Mouse (Mus musculus) lung, postnatal 25 days (tissue): ENCODE results near the gene Thsd7b.

ENCODE experiments used
- DNase-seq: peaks from one replicate; pipeline ENCODE4 v3.0.0; 2022; ENCODE audit warnings: low spot score

The Thsd7b gene

DNA sequence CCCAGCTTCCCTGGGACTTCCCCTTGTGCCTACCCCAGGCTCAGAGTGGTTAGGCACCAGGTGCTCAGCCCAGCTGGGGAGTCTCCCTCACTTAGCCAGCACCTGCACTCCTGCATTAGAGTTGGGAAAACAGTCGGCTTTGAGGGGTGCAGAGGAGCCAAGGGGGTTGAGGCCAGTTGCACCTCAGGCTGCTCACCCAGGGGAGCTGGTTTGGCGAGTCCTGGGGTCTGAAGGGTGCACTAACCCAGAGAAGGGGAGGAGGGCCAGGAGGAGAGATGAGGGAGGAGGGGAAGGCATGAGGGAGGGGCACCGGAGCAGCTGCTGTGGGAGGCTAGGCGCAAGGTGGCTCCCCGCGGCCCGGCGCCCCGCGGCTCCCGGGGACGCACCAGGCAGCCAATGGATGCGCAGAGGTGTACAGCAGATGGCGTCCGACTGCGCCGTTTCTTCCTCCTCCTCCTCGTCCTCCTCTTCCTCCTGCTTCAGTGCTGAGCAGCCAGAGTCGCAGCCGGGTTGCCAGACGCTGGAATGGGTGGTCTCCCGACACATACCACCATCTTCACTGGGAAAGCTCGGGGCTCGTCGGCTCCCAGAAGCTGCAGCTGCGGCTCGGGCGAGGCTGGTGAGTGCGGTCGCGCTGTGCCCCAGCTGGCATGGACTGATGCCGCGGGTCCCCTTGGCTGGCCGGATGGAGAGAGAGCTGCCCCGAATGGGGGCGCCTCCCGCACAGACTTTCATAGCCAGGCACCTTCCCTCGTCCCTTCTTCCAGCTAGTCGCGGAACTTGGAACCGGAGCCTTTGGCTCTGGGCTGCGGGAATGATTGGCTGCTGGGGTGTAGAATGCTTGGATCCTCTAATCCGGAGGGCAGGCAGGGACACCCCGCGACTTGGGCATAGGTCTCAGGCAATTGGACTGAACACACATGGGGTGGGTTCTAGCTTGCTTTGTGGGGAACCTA is at the start of gene Thsd7b:
TSS of gene Thsd7b (plus strand) at position 321 of the 956 bp plus-strand sequence.
- DNase-seq: no peak

DNA sequence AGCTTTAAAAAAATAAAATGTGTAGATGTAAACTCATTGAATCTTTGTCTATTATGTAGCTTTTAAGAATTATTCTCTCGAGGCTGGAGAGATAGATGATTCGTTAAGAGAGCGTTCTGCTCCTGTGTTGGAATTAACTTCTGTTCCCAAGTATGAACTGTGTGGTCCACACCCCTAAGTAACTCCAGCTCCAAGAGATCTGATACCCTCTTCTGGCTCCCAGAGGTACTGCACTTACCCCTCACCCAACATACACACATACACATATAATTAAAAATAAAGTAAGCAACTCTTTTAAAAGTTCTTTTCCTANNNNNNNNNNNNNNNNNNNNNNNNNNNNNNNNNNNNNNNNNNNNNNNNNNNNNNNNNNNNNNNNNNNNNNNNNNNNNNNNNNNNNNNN is 28.8 kb upstream of the Thsd7b start:
- no peak for DNase-seq

DNA sequence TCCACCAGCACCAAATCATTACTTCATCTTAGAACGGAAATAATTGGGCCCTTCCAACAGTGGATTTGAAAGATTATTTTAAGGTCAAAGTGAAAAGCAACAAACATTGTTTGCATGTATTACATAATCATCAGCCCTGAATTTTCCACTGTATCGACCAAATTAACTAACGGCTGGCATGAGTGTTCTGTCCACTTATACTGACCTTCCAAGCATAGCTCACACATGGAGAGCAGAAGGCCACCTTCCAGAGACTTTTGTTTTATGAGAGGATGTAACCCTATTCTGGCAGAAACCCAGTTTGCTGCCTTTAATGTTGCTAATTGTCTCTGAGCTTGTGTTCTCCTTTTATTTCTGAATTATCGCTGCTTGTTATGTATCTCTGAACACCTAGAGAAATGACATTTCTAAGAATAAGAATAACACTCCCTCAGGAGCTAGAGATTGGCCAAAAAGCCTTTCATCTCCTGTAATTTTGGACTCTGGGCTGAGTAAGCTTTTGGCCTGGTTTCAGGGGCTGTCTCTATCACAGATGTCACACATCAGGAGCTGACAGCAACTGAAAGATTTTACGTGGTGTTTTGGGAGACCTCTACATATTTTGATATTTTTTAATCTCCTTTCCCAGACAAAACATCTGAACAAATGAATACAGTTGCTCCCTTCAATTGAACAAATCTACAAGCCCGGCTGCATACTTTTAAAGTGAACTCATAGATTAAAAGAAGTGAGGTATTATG is 22.2 kb upstream of the Thsd7b start:
- DNase-seq: peak; percentile 49

DNA sequence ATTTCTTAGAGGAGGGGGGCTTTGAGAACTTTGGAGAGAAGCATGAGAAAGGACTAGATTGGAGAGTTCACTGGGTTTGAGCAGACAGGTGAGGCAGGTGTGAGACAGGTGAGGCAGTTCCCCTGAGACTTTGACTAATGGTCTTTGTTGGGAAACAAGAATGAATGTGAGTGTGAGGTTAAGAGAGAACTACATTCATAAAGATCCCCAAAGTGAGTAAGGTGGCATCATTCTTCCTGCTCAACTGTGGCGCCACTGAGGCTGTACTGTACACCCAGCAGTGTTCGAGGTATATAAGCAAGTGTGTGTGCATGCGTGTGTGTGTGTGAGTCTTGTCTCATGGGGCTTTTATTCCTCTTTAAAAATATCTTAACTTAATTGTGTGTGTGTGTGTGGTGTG is 6.4 kb upstream of the Thsd7b start:
- DNase-seq: no peak

DNA sequence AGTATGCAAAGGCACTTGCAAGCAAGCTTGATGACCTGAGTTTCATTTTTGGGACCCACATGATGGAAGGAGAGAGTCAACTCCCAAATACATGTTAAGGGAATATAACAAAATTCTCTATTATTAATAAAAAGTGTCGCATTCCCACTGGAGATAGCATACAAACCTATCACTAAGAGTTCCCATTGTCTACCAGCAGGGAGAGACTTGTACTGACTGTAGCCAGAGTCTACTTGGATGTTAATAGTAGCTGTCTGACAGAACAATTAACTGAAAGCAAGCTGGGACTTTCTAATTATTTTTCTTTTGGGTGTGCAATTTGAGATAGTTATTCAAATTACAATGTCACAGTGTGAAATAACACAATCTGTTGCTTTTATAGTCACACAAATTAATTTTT is 31.1 kb downstream of the Thsd7b start:
- no peak for DNase-seq

DNA sequence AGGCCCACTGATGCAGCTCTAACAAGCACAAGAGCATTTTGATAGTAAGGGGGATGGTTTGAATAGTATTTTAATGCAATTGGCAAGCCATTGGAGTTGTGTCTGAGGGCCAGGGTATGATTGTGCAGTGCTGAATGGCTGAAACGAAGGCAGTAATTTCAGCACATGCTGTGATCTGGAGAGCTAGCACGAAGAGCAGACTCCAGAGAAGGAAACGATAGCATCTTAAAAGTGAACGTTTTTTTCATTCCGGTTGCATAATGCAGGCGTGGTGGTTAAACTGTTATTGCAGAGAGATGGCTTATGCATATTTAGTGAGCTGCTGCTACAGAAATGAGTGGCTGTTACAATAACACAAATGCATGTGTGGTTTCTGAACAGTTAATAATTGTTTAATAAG is 51.3 kb downstream of the Thsd7b start:
- no peak for DNase-seq

DNA sequence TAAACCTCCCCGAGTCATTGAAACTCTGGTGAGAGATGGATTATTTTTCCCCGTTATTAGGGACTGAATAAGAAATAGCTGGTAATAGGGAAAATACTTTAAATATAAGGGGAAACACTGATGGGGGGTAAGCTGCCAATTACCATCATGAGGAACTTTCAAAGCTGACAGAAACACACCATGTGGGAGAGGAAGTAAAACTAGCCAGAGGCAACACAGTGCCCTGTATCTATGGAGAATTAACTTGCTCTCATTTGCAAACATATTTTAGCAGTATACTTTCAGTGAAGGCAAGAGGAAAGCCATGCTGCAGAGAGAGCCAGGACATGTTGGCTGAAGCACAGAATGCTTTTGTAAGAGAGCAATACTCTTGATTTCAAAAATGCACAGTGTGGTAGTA is 51.7 kb downstream of the Thsd7b start:
- no peak for DNase-seq

DNA sequence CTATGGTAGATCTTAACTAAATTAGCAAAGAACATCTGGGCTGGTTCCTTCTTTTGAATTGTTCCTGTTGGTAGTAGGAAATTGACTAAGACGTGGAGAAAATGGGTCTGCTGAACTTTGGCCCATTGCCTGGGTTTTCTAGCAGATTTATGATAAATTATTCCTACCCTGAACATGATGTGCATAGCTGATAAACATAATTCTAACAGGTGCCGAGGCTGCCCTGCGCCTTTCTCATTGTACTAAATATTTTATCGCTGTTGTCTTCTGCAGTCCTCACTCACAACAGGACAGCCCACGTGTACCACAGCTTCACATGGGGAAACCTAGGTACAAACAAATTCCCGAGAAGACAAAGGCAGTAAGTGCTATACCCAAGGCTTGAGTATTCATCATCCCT is 83.5 kb downstream of the Thsd7b start:
- no peak for DNase-seq

DNA sequence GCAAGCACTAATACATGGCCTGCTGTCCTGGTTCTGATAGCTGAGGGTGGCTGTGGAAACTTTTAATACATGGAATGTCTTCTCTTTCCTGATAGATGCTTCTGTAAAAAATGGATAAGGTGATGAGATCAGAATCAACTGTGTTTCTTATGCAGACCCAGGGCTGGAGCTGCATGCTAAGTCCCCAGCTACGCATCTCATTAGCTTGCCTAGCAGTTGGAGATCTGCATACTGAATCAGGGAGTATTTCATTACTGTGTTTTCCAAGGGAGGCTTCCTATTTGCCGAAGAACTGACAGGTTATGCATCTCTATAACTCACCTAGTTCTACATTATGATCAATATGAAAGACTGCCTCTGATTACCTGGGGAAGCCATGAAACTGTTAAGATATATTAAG is 84.3 kb downstream of the Thsd7b start:
- DNase-seq: no peak

DNA sequence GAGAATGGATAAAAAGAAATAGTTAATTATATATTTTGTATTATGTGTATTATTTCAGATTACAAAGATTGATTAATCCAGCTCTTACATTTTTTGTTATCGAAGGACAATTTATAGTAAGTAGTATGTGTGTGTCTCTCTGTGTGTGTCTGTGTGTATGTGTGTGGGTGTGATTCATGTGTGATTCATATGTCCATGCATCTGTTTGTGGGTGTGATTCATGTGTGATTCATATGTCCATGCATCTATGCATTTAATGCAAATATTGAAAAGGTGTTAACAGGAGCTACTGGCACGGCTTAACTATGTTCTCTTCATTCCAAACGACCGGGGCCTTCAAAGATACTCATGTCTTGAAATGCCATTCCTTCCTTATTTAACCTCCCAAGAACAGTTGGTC is 90.3 kb downstream of the Thsd7b start:
- DNase-seq: no peak

DNA sequence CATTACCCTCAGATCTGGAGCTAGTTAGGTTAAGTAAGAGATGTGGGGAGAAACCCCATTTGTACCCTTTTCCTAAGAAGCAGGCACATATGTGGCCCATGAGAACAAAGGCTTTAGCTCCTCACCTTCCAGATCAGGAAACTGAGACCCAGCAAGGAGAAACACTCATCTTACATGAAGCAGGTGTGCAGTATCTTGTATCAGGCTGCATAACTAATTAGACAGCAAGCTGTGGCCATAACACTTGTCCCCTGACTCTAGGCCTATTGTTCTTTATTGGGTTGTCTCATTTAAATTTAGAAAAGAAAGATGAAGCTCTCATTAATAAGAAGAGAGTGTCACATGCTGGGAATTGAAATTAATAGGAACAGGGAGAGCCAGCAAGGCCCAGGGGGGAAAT is 91.7 kb downstream of the Thsd7b start:
- DNase-seq: no peak

DNA sequence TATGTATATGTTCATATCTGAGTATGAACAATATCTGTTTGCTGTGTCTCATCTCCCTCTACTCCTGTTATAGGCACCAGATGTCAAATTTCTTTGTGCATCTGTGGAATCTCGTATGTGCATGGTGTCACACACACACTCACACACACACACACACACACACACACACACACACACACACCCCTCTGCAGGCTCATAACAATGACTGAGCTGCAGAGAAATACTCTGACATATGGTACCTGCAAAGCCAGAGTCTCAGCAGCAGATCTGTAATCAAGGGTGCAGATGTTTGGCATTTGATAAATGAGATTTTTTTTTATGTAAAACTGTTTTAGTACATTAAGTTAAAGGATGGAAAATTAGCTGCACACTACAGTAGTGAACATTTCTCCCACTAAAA is 92.5 kb downstream of the Thsd7b start:
- DNase-seq: no peak

DNA sequence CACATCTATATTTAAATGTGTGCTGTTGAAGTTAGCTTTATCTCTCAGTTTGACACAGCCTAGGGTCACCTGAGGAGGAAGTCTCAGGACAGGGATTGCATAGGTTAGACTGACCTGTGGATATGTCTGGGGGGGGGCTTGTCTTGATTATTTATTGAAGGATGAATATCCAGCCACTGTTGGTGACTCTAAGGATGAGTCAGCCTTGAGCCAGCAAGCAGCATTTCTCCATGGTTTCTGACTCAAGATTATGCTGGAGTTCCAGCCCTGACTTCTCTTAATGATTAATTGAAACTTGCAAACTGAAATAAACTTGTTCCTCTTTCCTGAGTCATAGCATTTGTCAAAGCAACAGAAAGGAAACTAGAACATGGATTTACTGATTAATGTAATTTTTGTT is 113.4 kb downstream of the Thsd7b start:
- DNase-seq: no peak

DNA sequence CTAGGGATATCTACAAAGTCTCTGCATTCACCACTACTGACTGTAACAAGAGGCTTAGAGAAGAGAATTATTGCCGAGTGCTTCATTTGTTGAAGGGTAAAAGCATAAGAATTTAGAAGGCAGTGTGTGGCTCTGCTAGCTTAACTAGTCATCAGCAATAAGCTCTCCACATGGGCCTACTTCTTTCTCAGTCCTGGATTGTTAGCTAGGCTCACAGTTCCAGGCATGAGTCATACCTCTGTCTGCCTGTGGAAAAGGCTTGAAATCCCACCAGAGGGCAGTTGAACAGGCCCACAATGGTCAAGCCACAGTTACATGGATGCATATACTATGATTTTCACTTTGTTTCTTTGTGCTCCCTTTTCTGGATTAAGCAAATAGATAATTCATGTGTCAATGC is 138.5 kb downstream of the Thsd7b start:
- DNase-seq: no peak

DNA sequence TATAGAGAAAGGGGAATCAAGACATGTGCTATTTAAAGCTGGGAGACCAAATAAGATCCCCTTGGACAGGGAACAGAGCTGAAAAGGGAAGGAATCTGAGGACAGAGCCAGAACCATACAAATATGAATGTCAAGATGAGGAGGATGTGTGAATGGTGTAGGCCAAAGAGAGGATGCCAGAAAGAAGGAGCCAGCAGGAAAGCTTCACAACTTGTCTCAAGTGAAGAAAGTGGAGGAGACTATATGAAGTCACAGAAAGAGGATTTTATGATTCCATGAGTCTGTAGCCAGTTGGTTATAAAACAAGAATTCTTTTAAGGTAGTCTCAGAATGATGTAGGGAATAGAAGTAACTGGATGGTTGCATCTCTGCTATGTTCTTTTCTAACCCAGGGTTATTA is 148.5 kb downstream of the Thsd7b start:
- DNase-seq: no peak

DNA sequence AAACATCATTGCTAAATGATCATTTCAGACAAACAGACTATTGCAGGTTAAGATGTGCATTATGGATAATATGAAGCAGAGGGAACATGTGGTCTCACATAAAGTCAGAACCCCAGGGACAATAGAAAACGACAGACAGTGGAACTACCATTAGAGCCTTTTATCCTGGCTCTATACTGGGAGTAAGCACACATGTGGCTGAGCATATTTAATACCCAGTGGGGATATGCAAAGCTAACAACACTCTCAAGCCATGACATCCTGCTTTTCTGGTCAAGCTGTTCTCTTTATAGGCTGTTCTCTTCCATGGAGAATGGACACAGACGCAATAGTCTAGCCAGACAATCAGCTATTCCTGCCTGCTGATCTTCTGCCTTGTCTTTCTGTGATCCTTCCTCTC is 191.3 kb downstream of the Thsd7b start:
- no peak for DNase-seq

DNA sequence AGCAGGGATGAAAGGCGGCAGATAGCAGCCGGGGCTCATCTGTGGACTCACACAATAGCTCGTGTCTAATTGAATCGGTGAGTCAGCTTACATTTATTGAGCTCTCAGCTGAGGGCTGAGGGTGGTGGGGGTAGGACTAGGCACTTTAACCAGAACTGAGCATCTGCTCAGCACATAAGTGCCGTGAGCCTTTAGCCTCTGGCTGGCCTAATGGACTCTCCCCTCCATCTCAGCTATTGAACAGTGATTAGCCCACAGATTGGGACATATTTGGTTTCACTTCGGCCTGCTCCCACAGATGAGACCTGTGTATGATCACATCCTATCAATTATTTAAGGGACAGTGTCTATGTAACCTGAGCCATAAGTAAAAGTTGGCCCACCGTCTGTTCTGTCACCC is 200.4 kb downstream of the Thsd7b start:
- no peak for DNase-seq

DNA sequence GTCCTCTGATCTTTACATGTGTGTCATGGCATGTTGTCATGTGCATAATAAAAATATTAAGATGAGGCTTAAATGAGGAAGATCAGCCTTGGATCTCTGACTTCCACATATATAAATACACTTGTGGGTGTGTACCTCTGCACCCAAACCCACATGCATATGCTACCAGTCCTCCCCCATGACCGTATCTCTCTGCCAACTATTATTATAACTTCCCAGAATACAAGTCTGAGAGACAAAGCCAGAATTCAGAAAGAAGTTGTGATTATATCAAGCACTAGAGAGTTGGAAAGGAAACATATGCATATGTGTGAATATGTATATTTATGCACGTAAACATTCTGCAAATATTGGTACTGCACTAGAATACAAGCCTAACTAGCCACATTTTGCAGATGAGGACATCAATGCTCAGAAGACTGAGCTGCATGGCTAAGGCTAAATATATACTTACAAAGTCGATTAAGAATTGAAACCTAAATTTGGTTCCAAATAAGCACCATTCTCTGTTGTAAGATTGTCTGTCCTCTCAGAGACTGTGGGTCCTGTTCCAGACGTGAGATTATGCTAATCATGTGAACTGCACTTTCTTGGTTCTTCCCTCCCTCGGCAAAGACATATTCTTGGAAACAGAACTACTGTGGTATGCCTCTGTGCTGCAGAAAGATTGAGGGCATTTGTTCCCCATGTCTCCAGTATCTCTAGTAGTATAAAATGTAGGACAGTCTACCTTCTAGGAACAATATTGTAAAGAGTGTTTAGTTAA is 211.3 kb downstream of the Thsd7b start:
- DNase-seq: no peak

DNA sequence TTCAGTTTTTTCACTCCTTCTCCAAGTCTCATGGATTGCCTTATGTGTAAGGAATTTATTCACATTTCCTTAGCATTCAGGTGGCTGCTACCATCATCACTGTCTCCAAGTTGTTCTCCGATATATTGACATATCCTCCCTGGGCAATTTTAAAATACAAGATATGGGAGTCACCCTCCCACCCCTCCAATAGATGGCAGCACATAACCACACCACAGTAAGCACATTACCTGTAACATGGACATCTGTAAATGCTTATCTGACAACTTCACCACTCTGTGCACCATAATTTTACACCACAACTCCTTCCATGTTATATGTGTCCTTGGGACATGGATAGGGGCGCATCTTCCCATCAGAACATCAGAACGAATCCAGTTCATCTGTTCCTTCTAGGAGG is 218.0 kb downstream of the Thsd7b start:
- no peak for DNase-seq

DNA sequence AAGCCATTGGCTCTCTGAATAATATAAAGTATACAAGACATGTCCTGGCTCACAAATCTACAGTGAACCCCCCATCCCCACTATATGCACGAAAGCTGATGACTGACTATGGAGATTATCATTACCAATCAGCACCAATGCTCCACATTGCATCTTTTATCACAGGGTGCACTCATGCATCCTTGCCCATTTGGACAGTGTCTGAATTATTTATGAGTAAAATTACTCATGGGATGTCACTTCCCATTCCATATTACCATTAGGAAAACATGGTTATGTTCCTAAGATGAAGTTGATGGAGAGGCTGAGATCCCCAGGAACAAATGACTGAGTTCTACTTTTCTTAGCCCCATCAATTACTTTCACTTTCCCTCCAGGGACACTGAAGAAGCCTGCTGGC is 220.8 kb downstream of the Thsd7b start:
- DNase-seq: no peak

DNA sequence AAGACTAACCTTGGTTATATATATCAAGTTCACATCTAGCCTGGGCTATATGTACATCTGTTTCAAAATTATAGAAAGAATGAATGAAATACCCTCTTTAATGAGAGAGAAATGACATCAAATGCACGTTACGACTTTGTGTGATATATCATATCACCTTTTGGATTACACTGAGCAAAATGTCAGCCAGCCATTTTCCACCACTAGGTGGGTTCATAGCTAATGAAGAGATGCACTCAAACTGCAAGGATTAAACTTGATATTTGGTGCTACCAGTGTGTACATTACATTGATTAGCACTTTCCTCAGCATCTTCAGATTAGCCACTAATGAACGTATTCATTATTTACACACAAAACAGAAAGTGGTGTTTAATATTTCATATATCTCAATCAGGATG is 228.6 kb downstream of the Thsd7b start:
- no peak for DNase-seq

DNA sequence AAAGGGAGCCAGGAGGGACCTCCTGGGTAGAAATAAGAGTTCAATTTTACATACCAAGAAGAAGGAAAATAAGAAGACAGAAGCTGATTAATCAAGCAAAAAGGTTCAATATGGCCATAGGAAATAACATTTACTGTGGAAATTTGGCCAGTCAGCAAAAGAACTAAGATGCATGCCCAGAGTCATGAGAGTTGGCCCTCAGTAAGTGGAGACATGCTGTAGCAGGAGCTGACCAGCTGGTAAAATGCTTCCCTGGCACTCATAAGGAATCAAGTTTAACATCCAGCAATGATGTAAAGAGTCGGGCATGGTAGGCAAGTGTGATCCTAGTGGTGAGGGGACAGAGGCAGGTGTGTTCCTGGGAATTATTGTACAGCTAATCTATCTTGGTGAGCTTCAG is 243.3 kb downstream of the Thsd7b start:
- no peak for DNase-seq

DNA sequence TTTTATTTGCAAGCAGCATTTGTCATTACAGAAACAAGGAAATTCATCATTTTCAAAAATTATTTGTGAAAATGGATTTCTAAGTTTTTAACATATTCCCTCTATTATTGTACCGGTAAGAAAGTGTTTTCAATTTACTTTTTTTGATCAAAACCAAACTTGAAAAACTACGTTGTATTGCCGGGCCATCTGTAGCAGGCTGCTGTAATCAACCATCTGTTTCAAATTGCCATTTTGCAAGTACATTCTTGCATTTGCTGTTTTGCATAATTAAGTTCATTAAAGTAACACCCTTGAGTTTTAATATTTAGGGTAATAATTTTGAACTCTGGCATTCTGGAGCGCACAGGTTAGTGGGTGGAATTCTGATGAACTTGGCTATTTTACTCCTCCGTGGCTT is 246.6 kb downstream of the Thsd7b start:
- no peak for DNase-seq
